Mouse (Mus musculus) testis, adult 2 months (tissue): ENCODE data around the gene Efcab3.

Experiments
- CTCF ChIP-seq: fragments of 200-500 bp; IDR thresholded peaks from 2 replicates; pipeline ENCODE4 v1.5.1; 2012; ENCODE audit warnings: low read depth, mild to moderate bottlenecking, inconsistent platforms, low read length, moderate library complexity; ENCODE audit not compliant: control insufficient read depth, insufficient read depth, insufficient replicate concordance
- POLR2A ChIP-seq: fragments of 200-500 bp; IDR thresholded peaks from 2 replicates; pipeline ENCODE4 v1.6.1; 2012; ENCODE audit warnings: low read depth, mild to moderate bottlenecking, inconsistent platforms, low read length, moderate library complexity; ENCODE audit not compliant: control insufficient read depth

- TF ChIP-seq POLR2A, result no peak
- TF ChIP-seq CTCF, result no peak
These were observed 63.2 kb downstream of the Efcab3 start for GRCm38 (mm10) chr11:105126520-105127029.
